Mouse (Mus musculus) hindbrain, embryonic 14.5 days (tissue): ENCODE data around the gene Pygm. TPM values are rescaled to one million over a fixed set of nuclear protein-coding genes. Genes with fewer than 3 reads are reported as not detected.

Experiments used
- ATAC-seq: fragments of 200-750 bp; cut with Nextera tagmentation; 2 replicates; pipeline ENCODE4 v1.8.0; 2017; ENCODE audit warnings: moderate number of reproducible peaks, mild to moderate bottlenecking, moderate TSS enrichment, moderate library complexity; ENCODE audit not compliant: low FRiP score
- DNase-seq: peaks from one replicate; pipeline ENCODE4 v3.0.0-alpha.2; 2015; ENCODE audit warnings: low spot score
- H3K27ac ChIP-seq: fragments of 300-500 bp; sonication (generic); 2 replicates; pipeline ENCODE4 v1.5.1; 2014; ENCODE audit warnings: mild to moderate bottlenecking, moderate library complexity
- H3K27me3 ChIP-seq: fragments of 300-500 bp; sonication (generic); 2 replicates; pipeline ENCODE4 v1.6.1; 2014; ENCODE audit warnings: mild to moderate bottlenecking, low read length, mixed read lengths; ENCODE audit not compliant: control insufficient read depth, insufficient read depth
- H3K36me3 ChIP-seq: fragments of 300-500 bp; sonication (generic); replicated peaks from 2 replicates; pipeline ENCODE4 v1.6.1; 2014; ENCODE audit not compliant: control insufficient read depth, insufficient read depth
- H3K4me1 ChIP-seq: fragments of 300-500 bp; sonication (generic); replicated peaks from 2 replicates; pipeline ENCODE4 v1.6.1; 2014; ENCODE audit warnings: antibody characterized with exemption, low read length, mixed read lengths; ENCODE audit not compliant: control insufficient read depth, insufficient read depth
- H3K4me2 ChIP-seq: fragments of 300-500 bp; sonication (generic); replicated peaks from 2 replicates; pipeline ENCODE4 v1.6.1; 2014; ENCODE audit warnings: mild to moderate bottlenecking, moderate library complexity
- H3K4me3 ChIP-seq: fragments of 300-500 bp; sonication (generic); replicated peaks from 2 replicates; pipeline ENCODE4 v1.5.1; 2014; ENCODE audit warnings: mild to moderate bottlenecking, low read length
- H3K9ac ChIP-seq: fragments of 300-500 bp; sonication (generic); 2 replicates; pipeline ENCODE4 v1.6.1; 2014
- H3K9me3 ChIP-seq: fragments of 300-500 bp; sonication (generic); 2 replicates; pipeline ENCODE4 v1.6.1; 2016; ENCODE audit warnings: low read length; ENCODE audit not compliant: control insufficient read depth
- WGBS: fragments of 180-500 bp; shearing (Covaris S2); extraction: QIAGEN DNeasy Blood & Tissue Kit; methylation state at CpG from one replicate; pipeline ENCODE4 v1.1.7; 2014; 5-methylcytosine and 5-hydroxymethylcytosine counted together
- microRNA-seq: library from miRNA; unstranded; fragments of <30 nt; microRNA quantifications from one replicate; pipeline ENCODE4, GENCODE M21; 2016
- polyA plus RNA-seq: library from polyadenylated mRNA; unstranded; fragments of >200 nt; fragmentation: Nextera tagmentation; extraction: Ambion mirVana; gene quantifications from 2 replicates; pipeline ENCODE4 v1.2.1, GENCODE M21; 2014

Pygm gene
- polyA plus RNA-seq, 1 experiment from 2014 or later = 6.8 TPM

DNA sequence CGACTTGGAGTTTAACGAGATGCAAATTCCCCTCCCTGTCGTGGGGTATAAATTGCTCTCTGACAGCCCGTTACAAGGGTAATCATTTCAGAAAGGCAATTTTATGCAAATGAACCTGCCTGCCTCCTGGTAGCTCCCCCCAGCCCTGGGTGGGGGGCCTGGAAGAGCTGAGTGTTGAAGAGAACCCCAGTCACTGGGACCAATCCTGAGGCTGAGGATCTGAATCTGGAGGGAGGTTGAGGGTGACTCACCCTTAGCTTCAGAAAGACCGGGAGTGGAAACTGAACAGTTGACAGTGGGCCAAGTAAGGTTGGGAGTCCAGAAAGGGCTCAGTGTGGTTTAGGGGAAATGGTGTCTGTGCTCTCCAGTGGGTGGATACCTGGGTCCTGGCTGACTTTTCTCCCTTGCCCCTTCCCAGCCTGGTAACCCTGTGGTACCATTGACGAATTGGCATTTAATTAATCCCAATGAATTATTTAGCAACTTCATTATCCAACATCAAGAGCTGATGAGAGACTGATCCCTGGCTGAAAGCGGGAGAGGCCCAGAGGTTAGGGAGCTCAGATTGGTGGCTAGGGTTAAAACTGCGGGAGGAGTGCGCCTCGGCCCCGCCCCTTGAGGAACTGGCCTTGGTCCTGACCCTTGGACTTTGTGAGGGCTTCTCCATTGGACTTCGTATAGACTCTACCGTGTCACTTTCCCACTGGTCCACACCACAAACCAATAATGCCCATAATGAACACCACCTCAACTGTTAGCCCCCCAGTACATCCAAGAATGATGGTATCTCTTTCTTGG, 42.7 kb downstream of the Pygm start:
- H3K9ac ChIP-seq = no peak overlapping the region
- 14% methylated on average over 13 of the region's 13 CpGs for WGBS
- peak overlapping the region; percentile 53; the same call in 1 of the 2 replicates for H3K4me2 ChIP-seq
- ATAC-seq = no peak
- peaks cover 17% of the 10 kb centered on the region for H3K36me3 ChIP-seq
- H3K27ac ChIP-seq = 0 out of 2 replicates have a peak overlapping the region, but pooled peaks have one; percentile 41
- H3K9me3 ChIP-seq = no peaks in the 10 kb centered on the region
- no peak overlapping the region for H3K4me3 ChIP-seq
- peaks cover 13% of the 10 kb centered on the region for H3K27me3 ChIP-seq
- no peak for DNase-seq
- H3K4me1 ChIP-seq = peaks cover 87% of the 10 kb centered on the region

GRCm38 (mm10) chr19:6427653-6428434, 43.6 kb downstream of the Pygm start:
- Histone ChIP-seq H3K27me3 (peaks cover 13% of the 10 kb centered on the region), H3K4me2 (peak overlapping the region; percentile 53), H3K27ac (no peak overlapping the region), H3K36me3 (peaks cover 17% of the 10 kb centered on the region), H3K9ac (peak overlapping the region; percentile 37), H3K4me1 (peaks cover 77% of the 10 kb centered on the region), H3K4me3 (peak overlapping the region; percentile 23), H3K9me3 (no peaks in the 10 kb centered on the region)
- no peak for ATAC-seq
- DNase-seq = no peak
- WGBS = 2% methylated on average over 85 of the region's 94 CpGs

- peaks cover 13% of the 10 kb centered on the region for H3K27me3 ChIP-seq
- 2% methylated on average over 60 of the region's 60 CpGs for WGBS
- H3K36me3 ChIP-seq = peaks cover 17% of the 10 kb centered on the region
- ATAC-seq = no peak
- DNase-seq = no peak
- peak overlapping the region; percentile 23 for H3K4me3 ChIP-seq
- peaks cover 78% of the 10 kb centered on the region for H3K4me1 ChIP-seq
- H3K4me2 ChIP-seq = peak overlapping the region; percentile 53
- H3K9me3 ChIP-seq = no peaks in the 10 kb centered on the region
- H3K27ac ChIP-seq = no peak overlapping the region
- peak overlapping the region; percentile 37 for H3K9ac ChIP-seq
Measured at GRCm38 (mm10) chr19:6428501-6429200, 44.5 kb downstream of the Pygm start.

GRCm38 (mm10) chr19:6443016-6443415, 58.8 kb downstream of the Pygm start:
- Histone ChIP-seq H3K4me1 (peaks cover 70% of the 10 kb centered on the region), H3K27ac (no peak overlapping the region), H3K4me2 (no peak overlapping the region), H3K36me3 (no peaks in the 10 kb centered on the region), H3K9ac (no peak overlapping the region), H3K9me3 (no peaks in the 10 kb centered on the region), H3K27me3 (no peaks in the 10 kb centered on the region), H3K4me3 (no peak overlapping the region)
- DNase-seq (no peak), ATAC-seq (no peak)
- 46% methylated on average over 10 of the region's 10 CpGs for WGBS

DNA sequence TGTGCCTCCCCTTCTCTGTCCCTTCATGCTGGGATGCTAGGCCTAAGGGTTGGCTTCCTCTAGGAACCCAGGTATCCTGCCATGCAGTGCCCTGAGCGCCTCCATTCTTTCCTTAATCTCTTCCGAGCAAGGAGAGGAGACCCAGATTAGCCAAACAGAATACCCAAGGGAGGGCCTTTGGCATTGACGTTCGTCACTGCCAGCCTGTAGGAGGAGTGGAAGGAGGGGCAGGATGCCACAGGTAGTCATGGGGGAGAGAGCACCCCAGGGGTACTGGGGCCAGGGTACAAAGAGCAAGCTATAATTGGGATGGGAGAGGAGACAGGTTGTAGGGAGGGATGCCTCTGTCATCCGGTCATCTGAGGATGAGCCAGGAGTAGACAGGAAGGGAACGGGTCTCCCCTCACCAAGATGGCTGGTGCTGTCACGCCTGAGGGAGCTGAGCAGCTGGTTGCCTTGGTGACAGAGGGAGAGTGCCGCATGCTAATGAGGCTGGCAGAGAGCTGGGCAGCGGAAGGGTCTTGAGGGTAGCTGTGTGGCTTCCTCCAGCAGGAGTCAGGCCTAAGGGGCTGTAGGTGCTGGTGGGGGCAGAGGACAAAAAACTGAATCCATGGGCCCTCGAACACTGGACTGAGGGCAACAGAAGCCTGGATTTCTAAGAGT, 61.7 kb downstream of the Pygm start:
- 10% methylated on average over 10 of the region's 10 CpGs for WGBS
- Histone ChIP-seq H3K4me2 (peak overlapping the region; percentile 41), H3K27ac (peak overlapping the region; percentile 89), H3K4me3 (no peak overlapping the region), H3K4me1 (peaks cover 69% of the 10 kb centered on the region), H3K36me3 (no peaks in the 10 kb centered on the region), H3K9me3 (no peaks in the 10 kb centered on the region), H3K9ac (peak overlapping the region; percentile 42), H3K27me3 (no peaks in the 10 kb centered on the region)
- ATAC-seq = peak; percentile 85
- DNase-seq = peak; percentile 78

DNA sequence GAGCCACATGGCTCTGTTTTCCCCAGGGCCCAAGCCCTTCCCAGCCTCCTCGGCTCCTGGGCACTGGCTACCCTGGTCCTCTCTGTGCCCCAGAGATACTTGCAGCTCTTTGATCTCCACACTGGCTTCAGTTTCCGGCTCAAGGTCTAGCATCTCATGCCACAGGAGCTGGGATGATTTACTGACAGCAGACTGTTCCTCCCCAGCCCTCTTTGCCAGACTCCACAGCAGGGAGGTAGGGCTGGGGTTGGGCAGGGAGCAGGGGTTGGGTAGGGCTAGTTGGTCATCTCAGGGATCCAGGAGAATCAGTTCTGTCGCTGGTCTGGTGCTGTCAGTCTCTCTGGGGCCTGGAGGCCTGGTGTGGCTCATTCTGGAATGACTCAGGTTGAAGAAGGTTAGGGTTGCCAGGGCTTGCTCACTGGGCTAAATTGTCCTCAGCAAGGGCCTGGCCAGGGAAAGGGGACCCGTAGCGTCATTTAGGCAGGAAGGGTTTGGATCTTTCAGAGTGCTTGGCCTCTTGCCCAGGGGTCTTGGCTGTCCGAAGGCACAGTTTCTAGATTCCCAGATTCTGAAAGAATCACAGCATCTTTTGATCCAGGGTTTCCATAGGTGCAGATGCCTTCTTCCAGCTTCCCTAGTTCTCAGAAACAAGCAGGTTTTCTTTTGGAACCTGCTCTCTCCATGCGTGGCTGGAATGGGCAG, 62.7 kb downstream of the Pygm start:
- H3K4me3 ChIP-seq = no peak overlapping the region
- peak overlapping the region; percentile 41 for H3K4me2 ChIP-seq
- ATAC-seq (no peak), DNase-seq (no peak)
- 40% methylated on average over 7 of the region's 7 CpGs for WGBS
- H3K27ac ChIP-seq = peak overlapping the region; percentile 89
- H3K9ac ChIP-seq = peak overlapping the region; percentile 42
- no peaks in the 10 kb centered on the region for H3K9me3 ChIP-seq
- H3K4me1 ChIP-seq = peaks cover 79% of the 10 kb centered on the region
- H3K27me3 ChIP-seq = no peaks in the 10 kb centered on the region
- H3K36me3 ChIP-seq = no peaks in the 10 kb centered on the region

Small RNA genes within 50 kb of the gene (microRNA-seq; reads per million reads assigned to microRNA genes)
- 0.48 reads per million for gene Mir6989

Other genes starting within 250 kb of the Pygm start
- not detected in 2 replicates for gene Batf2, start 243.4 kb upstream of the Pygm start, polyA plus RNA-seq
- 114 and 117 TPM in 2 replicates for gene Arl2, start 242.9 kb upstream of the Pygm start, polyA plus RNA-seq
- not detected in 2 replicates for gene Majin, start 200.0 kb upstream of the Pygm start, polyA plus RNA-seq
- not detected in 2 replicates for gene Gpha2, start 158.0 kb upstream of the Pygm start, polyA plus RNA-seq
- gene Ppp2r5b, start 148.5 kb upstream of the Pygm start, polyA plus RNA-seq = 140 and 158 TPM in 2 replicates
- gene Atg2a, start 142.7 kb upstream of the Pygm start, polyA plus RNA-seq = 14.5 and 14.8 TPM in 2 replicates
- 80.0 and 84.9 TPM in 2 replicates for gene Ehd1, start 107.7 kb upstream of the Pygm start, polyA plus RNA-seq
- 0.56 and 0.63 TPM in 2 replicates for gene Cdc42bpg, start 77.9 kb upstream of the Pygm start, polyA plus RNA-seq
- gene Men1, start 49.4 kb upstream of the Pygm start, polyA plus RNA-seq = 46.7 and 51.5 TPM in 2 replicates
- gene Map4k2, start 43.3 kb upstream of the Pygm start, polyA plus RNA-seq = 12.4 and 15.4 TPM in 2 replicates
- gene Sf1, start 20.7 kb upstream of the Pygm start, polyA plus RNA-seq = 103 and 112 TPM in 2 replicates
- 89.2 and 111 TPM in 2 replicates for gene Rasgrp2, start 14.9 kb downstream of the Pygm start, polyA plus RNA-seq
- gene Nrxn2, start 34.3 kb downstream of the Pygm start, polyA plus RNA-seq = 60.6 and 66.4 TPM in 2 replicates
- gene Slc22a12, start 158.6 kb downstream of the Pygm start, polyA plus RNA-seq = not detected in 2 replicates